In the genomic region with DNA sequence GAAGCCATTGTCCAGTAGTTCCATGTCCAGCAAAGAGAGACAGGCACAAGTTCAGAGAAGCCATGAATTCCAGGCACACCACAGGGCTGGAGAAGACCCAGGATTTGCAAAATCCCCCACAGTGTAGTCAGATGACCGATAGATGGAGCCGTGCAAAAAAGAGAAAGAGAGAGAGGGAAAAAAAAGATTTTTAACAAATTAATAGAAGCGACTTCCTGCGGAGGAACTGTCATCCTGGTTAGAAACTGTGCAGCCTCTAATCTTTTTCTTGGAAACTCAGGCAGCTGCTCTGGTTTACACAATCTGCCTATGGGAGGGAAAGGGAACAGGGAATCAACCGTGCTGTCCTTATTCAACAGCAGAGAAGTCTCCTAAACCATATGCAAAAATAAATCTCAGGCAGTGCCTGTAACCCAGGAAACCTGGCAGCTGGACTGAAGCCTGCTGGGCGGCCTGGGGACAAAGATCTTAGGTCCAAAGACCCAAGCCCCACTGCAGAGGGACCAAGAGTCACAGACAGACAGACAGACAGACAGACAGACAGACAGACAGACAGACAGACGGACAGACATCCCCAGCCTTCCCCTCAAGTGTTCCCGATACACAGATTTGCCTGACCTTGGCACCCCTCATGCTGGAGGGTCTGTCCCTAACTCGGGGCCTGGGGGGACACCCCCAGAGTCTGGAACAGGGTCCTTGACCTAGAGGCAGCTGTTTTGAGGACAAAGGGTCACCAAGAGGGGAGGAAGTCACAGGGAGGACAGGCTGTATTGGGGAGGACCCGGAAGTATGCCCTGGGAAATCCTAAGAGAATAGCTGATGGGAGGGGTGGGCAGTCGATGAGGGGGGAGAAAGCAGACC, we compare ENCODE assay signal across 9 mouse cellular contexts. TPM values are rescaled to one million over a fixed set of nuclear protein-coding genes. Genes with fewer than 3 reads are reported as not detected.
A peak's percentile ranks its signal among the peaks of the same experiment; 100 is the strongest.
DNase-seq lines count a peak whose midpoint lies in the region; ATAC-seq lines count a peak whose summit lies in the region.
"Had no signal": no experiment of that assay in that cellular context is flagged by ENCODE, and none has a peak within 500 bp of the region (broad histone marks: within the 10 kb centered on the region; RNA-seq: fewer than 3 reads in every experiment).

No protein-coding gene starts in this region.

- no peak overlapping the region for H3K4me3 ChIP-seq in heart, embryonic 14.5 days (ENCODE audit: control insufficient read depth in 1 of 2, insufficient read depth in 1 of 2, low read depth in 1 of 2, low read length in 2 of 2)
- no peak overlapping the region for H3K4me3 ChIP-seq in midbrain, embryonic 11.5 days (ENCODE audit: low read depth, low read length)

- peak; percentile 63 to 75 for DNase-seq in layer of hippocampus, adult 18-20 months (ENCODE audit: low spot score in 2 of 2)
- DNase-seq in layer of hippocampus, adult 9-10 months (ENCODE audit: low spot score): no peak
- peak; percentile 69 for DNase-seq in embryo, embryonic 10.5 days (ENCODE audit: low spot score)
- peak; percentile 66 to 72 for DNase-seq in kidney, postnatal 36 days
- peak; percentile 92 for DNase-seq in midbrain, embryonic 11.5 days (ENCODE audit: low spot score, missing footprints)
- peak; percentile 55 for DNase-seq in yolk sac, embryonic 10.5 days (ENCODE audit: low spot score)
- no peak for DNase-seq in B cell, adult 2 months

- no peak overlapping the region for H3K9ac ChIP-seq in heart, embryonic 14.5 days (ENCODE audit: low read length)
- peak overlapping the region; percentile 46; the same call in 1 of the 2 replicates for H3K9ac ChIP-seq in midbrain, embryonic 11.5 days (ENCODE audit: low read length)

- peaks cover 20 to 21% of the 10 kb centered on the region in 2 experiments for H3K4me1 ChIP-seq in heart, embryonic 14.5 days (ENCODE audit: control insufficient read depth in 2 of 2, insufficient read depth in 2 of 2, low read length in 2 of 2)
- H3K4me1 ChIP-seq in midbrain, embryonic 11.5 days (ENCODE audit: control insufficient read depth, insufficient read depth, low read length): peaks cover 37% of the 10 kb centered on the region

- peak overlapping the region; percentile 54 to 66 for H3K27ac ChIP-seq in heart, embryonic 14.5 days (replicated peaks in 1 of 2; ENCODE audit: control insufficient read depth in 1 of 2, insufficient read depth in 1 of 2, low read depth in 2 of 2, low read length in 2 of 2)
- H3K27ac ChIP-seq in midbrain, embryonic 11.5 days (ENCODE audit: low read depth, low read length): peak overlapping the region; percentile 94
- H3K27ac ChIP-seq: macrophage had no signal

- H3K27me3 ChIP-seq in heart, embryonic 14.5 days (ENCODE audit: control insufficient read depth, insufficient read depth, low read length): peaks cover 51% of the 10 kb centered on the region
- peaks cover 2% of the 10 kb centered on the region; the same call in 1 of the 2 replicates for H3K27me3 ChIP-seq in midbrain, embryonic 11.5 days (ENCODE audit: control insufficient read depth, insufficient read depth, low read length)

- H3K9me3 ChIP-seq in heart, embryonic 14.5 days (ENCODE audit: control insufficient read depth, low read length): no peaks in the 10 kb centered on the region
- H3K9me3 ChIP-seq in midbrain, embryonic 11.5 days (ENCODE audit: control insufficient read depth, low read length): no peaks in the 10 kb centered on the region

- H3K4me2 ChIP-seq in heart, embryonic 14.5 days (ENCODE audit: low read length): peak overlapping the region; percentile 58
- peak overlapping the region; percentile 32 for H3K4me2 ChIP-seq in midbrain, embryonic 11.5 days

- ATAC-seq in heart, embryonic 14.5 days (ENCODE audit: insufficient number of reproducible peaks, insufficient read depth, low FRiP score, low read depth): no peak
- peak; percentile 54 for ATAC-seq in midbrain, embryonic 11.5 days (ENCODE audit: low FRiP score)

- H3K36me3 ChIP-seq in heart, embryonic 14.5 days (ENCODE audit: control insufficient read depth, insufficient read depth, low read length): no peaks in the 10 kb centered on the region
- H3K36me3 ChIP-seq in midbrain, embryonic 11.5 days (ENCODE audit: control insufficient read depth, insufficient read depth, low read length): no peaks in the 10 kb centered on the region

- 4% methylated on average over 11 of the region's 11 CpGs for WGBS in heart, embryonic 14.5 days
- WGBS in midbrain, embryonic 11.5 days: 4% methylated on average over 11 of the region's 11 CpGs

RNA-seq across cellular contexts. Expression of gene Camk2n1, which starts 9.1 kb away (rescaled TPM):
- 100 to 1,000 TPM; 405 to 413 TPM for total RNA-seq in layer of hippocampus, adult 18-20 months (2021)
- polyA plus RNA-seq in heart, embryonic 14.5 days (2014; fragmentation: Nextera tagmentation; extraction: Ambion mirVana): 1.1 and 1.4 TPM in 2 replicates
- polyA plus RNA-seq in midbrain, embryonic 11.5 days (2014; fragmentation: Nextera tagmentation; extraction: Ambion mirVana): 6.0 and 6.1 TPM in 2 replicates
- polyA plus RNA-seq: macrophage had no signal

RNA-seq across cellular contexts. Expression of gene Mul1, which starts 28.7 kb away (rescaled TPM):
- total RNA-seq in layer of hippocampus, adult 18-20 months (2021): 10 to 100 TPM; 67.3 to 68.5 TPM
- 17.1 and 19.2 TPM in 2 replicates for polyA plus RNA-seq in heart, embryonic 14.5 days (2014; fragmentation: Nextera tagmentation; extraction: Ambion mirVana)
- 17.9 and 18.5 TPM in 2 replicates for polyA plus RNA-seq in midbrain, embryonic 11.5 days (2014; fragmentation: Nextera tagmentation; extraction: Ambion mirVana)

Comparison
In these comparisons a context has a peak if more than half of its experiments do, and no peak if none do; other contexts are left out.
1. DNase-seq: peak in layer of hippocampus, adult 18-20 months (2 of 2), embryo, embryonic 10.5 days (single experiment), kidney, postnatal 36 days (2 of 2), midbrain, embryonic 11.5 days (single experiment) and yolk sac, embryonic 10.5 days (single experiment); none in layer of hippocampus, adult 9-10 months (single experiment) and B cell, adult 2 months (0 of 2).